Mouse (Mus musculus): ENCODE measurements around the gene Sgms2.
A peak's percentile ranks its signal among the peaks of the same experiment; 100 is the strongest.
"Not testable (repeated sequence)": the region's sequence is repeated elsewhere in the genome, so short reads cannot be mapped to it uniquely, and the experiment has no call there.

Gene Sgms2

GRCm38 (mm10) chr3:131357643-131358042 lies 133.6 kb downstream of the Sgms2 start:
- no peak for DNase-seq (ENCODE audit: low read depth)

GRCm38 (mm10) chr3:131356026-131356425 lies 135.2 kb downstream of the Sgms2 start:
- no peak for DNase-seq (ENCODE audit: low read depth)

GRCm38 (mm10) chr3:131350539-131350938 lies 140.7 kb downstream of the Sgms2 start:
- no peak for DNase-seq (ENCODE audit: low read depth)

GRCm38 (mm10) chr3:131349013-131349412 lies 142.2 kb downstream of the Sgms2 start:
- DNase-seq (ENCODE audit: low read depth), result no peak

GRCm38 (mm10) chr3:131348579-131348950 lies 142.6 kb downstream of the Sgms2 start:
- DNase-seq (ENCODE audit: low read depth), result no peak

GRCm38 (mm10) chr3:131347831-131348578 lies 143.2 kb downstream of the Sgms2 start:
- peak; percentile 11 for DNase-seq (ENCODE audit: low read depth)

- DNase-seq (ENCODE audit: low read depth), result no peak
Observed at GRCm38 (mm10) chr3:131345903-131346302, 145.3 kb downstream of the Sgms2 start.

- no peak for DNase-seq (ENCODE audit: low read depth)
Observed at GRCm38 (mm10) chr3:131343311-131343710, 147.9 kb downstream of the Sgms2 start.

GRCm38 (mm10) chr3:131340885-131341284 lies 150.3 kb downstream of the Sgms2 start:
- no peak for DNase-seq (ENCODE audit: low read depth)

- no peak for DNase-seq (ENCODE audit: low read depth)
Observed at GRCm38 (mm10) chr3:131339280-131339679, 151.9 kb downstream of the Sgms2 start.

GRCm38 (mm10) chr3:131337749-131338148 lies 153.5 kb downstream of the Sgms2 start:
- DNase-seq (ENCODE audit: low read depth), result not testable (repeated sequence)

GRCm38 (mm10) chr3:131336629-131337028 lies 154.6 kb downstream of the Sgms2 start:
- no peak for DNase-seq (ENCODE audit: low read depth)

GRCm38 (mm10) chr3:131335117-131335547 lies 156.1 kb downstream of the Sgms2 start:
- DNase-seq (ENCODE audit: low read depth), result no peak

- no peak for DNase-seq (ENCODE audit: low read depth)
Observed at GRCm38 (mm10) chr3:131327189-131327588, 164.0 kb downstream of the Sgms2 start.

GRCm38 (mm10) chr3:131326637-131327036 lies 164.6 kb downstream of the Sgms2 start:
- DNase-seq (ENCODE audit: low read depth), result no peak

- no peak for DNase-seq (ENCODE audit: low read depth)
Observed at GRCm38 (mm10) chr3:131322081-131322815, 169.0 kb downstream of the Sgms2 start.

GRCm38 (mm10) chr3:131320184-131320583 lies 171.0 kb downstream of the Sgms2 start:
- peak; percentile 32 for DNase-seq (ENCODE audit: low read depth)

GRCm38 (mm10) chr3:131318211-131318610 lies 173.0 kb downstream of the Sgms2 start:
- no peak for DNase-seq (ENCODE audit: low read depth)

- DNase-seq (ENCODE audit: low read depth), result no peak
Observed at GRCm38 (mm10) chr3:131317126-131317525, 174.1 kb downstream of the Sgms2 start.

GRCm38 (mm10) chr3:131315957-131316510 lies 175.2 kb downstream of the Sgms2 start:
- no peak for DNase-seq (ENCODE audit: low read depth)

GRCm38 (mm10) chr3:131312340-131312739 lies 178.9 kb downstream of the Sgms2 start:
- DNase-seq (ENCODE audit: low read depth), result no peak

- no peak for DNase-seq (ENCODE audit: low read depth)
Observed at GRCm38 (mm10) chr3:131310572-131310971, 180.6 kb downstream of the Sgms2 start.

GRCm38 (mm10) chr3:131307811-131308210 lies 183.4 kb downstream of the Sgms2 start:
- no peak for DNase-seq (ENCODE audit: low read depth)

Measured in c-Kit-positive CD71-positive TER-119-negative erythroid progenitor cells, embryonic 14.5 days (primary cell).